8 mouse cellular contexts compared by ENCODE assay signal in genomic region chr14:121365991-121366728, GRCm38 (mm10). TPM values are rescaled to one million over a fixed set of nuclear protein-coding genes. Genes with fewer than 3 reads are reported as not detected.
A peak's percentile ranks its signal among the peaks of the same experiment; 100 is the strongest.
DNase-seq lines count a peak whose midpoint lies in the region; ATAC-seq and TF ChIP-seq lines count a peak whose summit lies in the region.

No protein-coding gene starts in this region.

- no peak overlapping the region for H3K4me2 ChIP-seq in midbrain, embryonic 16.5 days (ENCODE audit: low read length)
- H3K4me2 ChIP-seq in midbrain, postnatal 0 days (ENCODE audit: low read depth, low read length, poor library complexity, severe bottlenecking) = no peak overlapping the region
- H3K4me2 ChIP-seq in lung, postnatal 0 days (replicated peaks; ENCODE audit: low read depth, low read length) = 0 out of 2 replicates have a peak overlapping the region, but pooled peaks have one; percentile 8

- WGBS in midbrain, embryonic 16.5 days = 63% methylated on average over 17 of the region's 17 CpGs
- WGBS in midbrain, postnatal 0 days = 67% methylated on average over 17 of the region's 17 CpGs
- WGBS in lung, postnatal 0 days = 32% methylated on average over 17 of the region's 17 CpGs

- no peak overlapping the region for H3K9ac ChIP-seq in midbrain, embryonic 16.5 days (ENCODE audit: low read depth, low read length)
- H3K9ac ChIP-seq in midbrain, postnatal 0 days (replicated peaks; ENCODE audit: low read length, poor library complexity, severe bottlenecking) = no peak overlapping the region
- no peak overlapping the region for H3K9ac ChIP-seq in lung, postnatal 0 days (replicated peaks; ENCODE audit: low read depth)

- H3K27me3 ChIP-seq in midbrain, embryonic 16.5 days (ENCODE audit: control insufficient read depth, insufficient read depth, low read depth, low read length) = no peaks in the 10 kb centered on the region
- no peaks in the 10 kb centered on the region for H3K27me3 ChIP-seq in midbrain, postnatal 0 days (ENCODE audit: insufficient read depth, low read length)
- H3K27me3 ChIP-seq in lung, postnatal 0 days (replicated peaks; ENCODE audit: insufficient read depth, low read length) = no peaks in the 10 kb centered on the region

- H3K27ac ChIP-seq in midbrain, embryonic 16.5 days (ENCODE audit: low read length) = no peak overlapping the region
- no peak overlapping the region for H3K27ac ChIP-seq in midbrain, postnatal 0 days (ENCODE audit: low read depth, low read length)
- 0 out of 2 replicates have a peak overlapping the region, but pooled peaks have one; percentile 14 for H3K27ac ChIP-seq in lung, postnatal 0 days (ENCODE audit: low read length)

- no peak for DNase-seq in midbrain, postnatal 0 days (ENCODE audit: low spot score)
- DNase-seq in lung, postnatal 0 days (ENCODE audit: low spot score) = no peak
- DNase-seq in thymus, postnatal 0 days (ENCODE audit: low spot score) = peak; percentile 79
- DNase-seq in ovary, postnatal 10 days (ENCODE audit: low spot score) = no peak
- DNase-seq in Muller cell, postnatal 12 days (ENCODE audit: inconsistent ontology term) = no peak
- DNase-seq in urinary bladder, postnatal 10 days (ENCODE audit: low spot score) = no peak

- TF ChIP-seq EP300 in lung, postnatal 0 days (IDR thresholded peaks at IDR 0.05) = no peak

- H3K4me1 ChIP-seq in midbrain, embryonic 16.5 days (ENCODE audit: control insufficient read depth, insufficient read depth, low read length) = peaks cover 18% of the 10 kb centered on the region
- H3K4me1 ChIP-seq in midbrain, postnatal 0 days (ENCODE audit: insufficient read depth, low read length) = no peaks in the 10 kb centered on the region
- H3K4me1 ChIP-seq in lung, postnatal 0 days (ENCODE audit: insufficient read depth, low read depth, low read length) = peaks cover 43% of the 10 kb centered on the region

- H3K9me3 ChIP-seq in midbrain, embryonic 16.5 days (replicated peaks; ENCODE audit: control insufficient read depth, low read length, poor library complexity, severe bottlenecking) = no peaks in the 10 kb centered on the region
- no peaks in the 10 kb centered on the region for H3K9me3 ChIP-seq in midbrain, postnatal 0 days (ENCODE audit: low read length)
- no peaks in the 10 kb centered on the region for H3K9me3 ChIP-seq in lung, postnatal 0 days (ENCODE audit: low read length)

- TF ChIP-seq CTCF in midbrain, postnatal 0 days (IDR thresholded peaks at IDR 0.05) = no peak
- TF ChIP-seq CTCF in lung, postnatal 0 days (IDR thresholded peaks at IDR 0.05) = no peak

- H3K36me3 ChIP-seq in midbrain, embryonic 16.5 days (ENCODE audit: control insufficient read depth, insufficient read depth, low read length) = no peaks in the 10 kb centered on the region
- no peaks in the 10 kb centered on the region for H3K36me3 ChIP-seq in midbrain, postnatal 0 days (ENCODE audit: insufficient read depth, low read length)
- H3K36me3 ChIP-seq in lung, postnatal 0 days (ENCODE audit: insufficient read depth, low read length) = no peaks in the 10 kb centered on the region

- no peak overlapping the region for H3K4me3 ChIP-seq in midbrain, embryonic 16.5 days (ENCODE audit: low read depth, low read length)
- no peak overlapping the region for H3K4me3 ChIP-seq in midbrain, postnatal 0 days (ENCODE audit: low read depth, low read length)
- peak overlapping the region; percentile 10; the same call in 1 of the 2 replicates for H3K4me3 ChIP-seq in lung, postnatal 0 days (ENCODE audit: low read depth, low read length)

- peak; percentile 33; the same call in 1 of the 2 replicates for ATAC-seq in midbrain, embryonic 16.5 days
- ATAC-seq in midbrain, postnatal 0 days (ENCODE audit: low FRiP score) = no peak
- ATAC-seq in granulocyte monocyte progenitor cell, adult 5-6 weeks (replicated peaks; ENCODE audit: poor library complexity, severe bottlenecking) = peak; percentile 68
- peak; percentile 11; the same call in 1 of the 2 replicates for ATAC-seq in lung, postnatal 0 days

RNA-seq across cellular contexts. Expression of gene Stk24, which starts 13.7 kb away (rescaled TPM):
- 14.5 and 16.1 TPM in 2 replicates for polyA plus RNA-seq in midbrain, embryonic 16.5 days (2015; fragmentation: Nextera tagmentation; extraction: Ambion mirVana)
- total RNA-seq in midbrain, postnatal 0 days (2014; rRNA removed) = 19.5 and 22.3 TPM in 2 replicates
- polyA plus RNA-seq in midbrain, postnatal 0 days (2015; fragmentation: Nextera tagmentation; extraction: Ambion mirVana) = 9.8 and 12.8 TPM in 2 replicates
- 87.1 and 141 TPM in 2 replicates for total RNA-seq in granulocyte monocyte progenitor cell, adult 5-6 weeks (2014; fragmentation: Nextera tagmentation)
- 63.5 and 70.6 TPM in 2 replicates for total RNA-seq in granulocyte monocyte progenitor cell, adult 5-6 weeks (2017)
- 30.6 and 33.4 TPM in 2 replicates for polyA plus RNA-seq in lung, postnatal 0 days (2015; fragmentation: Nextera tagmentation; extraction: Ambion mirVana)
- 54.1 and 57.7 TPM in 2 replicates for polyA plus RNA-seq in thymus, postnatal 0 days (2015; fragmentation: Nextera tagmentation; extraction: Ambion mirVana)
